Mouse (Mus musculus): Measurements from ENCODE around the gene Rrh. TPM values are rescaled to one million over a fixed set of nuclear protein-coding genes. Genes with fewer than 3 reads are reported as not detected.

Rrh gene
- total and polyA plus RNA-seq, 2 experiments from 2014 or later, result 0.36 to 1.2 TPM

GRCm38 (mm10) chr3:129754650-129755604, 67.5 kb downstream of the Rrh start, which contains the start of gene Egf:
TSS of gene Egf (minus strand) at chr3:129755316.
- WGBS, result 8% methylated on average over 20 of the region's 20 CpGs
- Histone ChIP-seq H3K4me3 (ENCODE audit: low read depth, low read length) (peak within 1 kb of the TSS; percentile 30), H3K27me3 (ENCODE audit: insufficient read depth, low read length) (no peaks in the 10 kb centered on the region), H3K4me2 (ENCODE audit: low read depth, low read length, poor library complexity, severe bottlenecking) (peak within 1 kb of the TSS; percentile 51), H3K9me3 (ENCODE audit: low read length) (no peaks in the 10 kb centered on the region), H3K27ac (ENCODE audit: low read depth, low read length) (no peak within 1 kb of the TSS), H3K36me3 (ENCODE audit: insufficient read depth, low read length) (no peaks in the 10 kb centered on the region), H3K9ac (replicated peaks; ENCODE audit: low read length, poor library complexity, severe bottlenecking) (no peak within 1 kb of the TSS; the same call in 1 of the 2 replicates), H3K4me1 (ENCODE audit: insufficient read depth, low read length) (0 out of 2 replicates have a peak, but pooled peaks cover 3% of the 10 kb centered on the region)
- DNase-seq (ENCODE audit: low spot score) (peak; percentile 14), ATAC-seq (ENCODE audit: low FRiP score) (peak; percentile 60; the same call in 1 of the 2 replicates)
- no peak for TF ChIP-seq CTCF (IDR thresholded peaks at IDR 0.05)

Other genes starting within 250 kb of the Rrh start
- 1.3 and 2.3 TPM in 2 replicates for gene Egf, start 67.3 kb downstream of the Rrh start, total RNA-seq (2014; rRNA removed)
- 0.94 and 1.2 TPM in 2 replicates for gene Egf, start 67.3 kb downstream of the Rrh start, polyA plus RNA-seq (2015; fragmentation: Nextera tagmentation; extraction: Ambion mirVana)
- not detected in 2 replicates for gene Lrit3, start 18.6 kb downstream of the Rrh start, total RNA-seq (2014; rRNA removed)
- not detected in 2 replicates for gene Lrit3, start 18.6 kb downstream of the Rrh start, polyA plus RNA-seq (2015; fragmentation: Nextera tagmentation; extraction: Ambion mirVana)
- gene Gar1, start 8.8 kb upstream of the Rrh start, total RNA-seq (2014; rRNA removed), result 1.9 and 2.1 TPM in 2 replicates
- 27.3 and 32.6 TPM in 2 replicates for gene Gar1, start 8.8 kb upstream of the Rrh start, polyA plus RNA-seq (2015; fragmentation: Nextera tagmentation; extraction: Ambion mirVana)
- 1.2 TPM in 1 of 2 replicates, not detected in the other for gene Cfi, start 13.3 kb upstream of the Rrh start, total RNA-seq (2014; rRNA removed)
- gene Cfi, start 13.3 kb upstream of the Rrh start, polyA plus RNA-seq (2015; fragmentation: Nextera tagmentation; extraction: Ambion mirVana), result 0.33 and 0.42 TPM in 2 replicates
- gene Pla2g12a, start 56.0 kb upstream of the Rrh start, total RNA-seq (2014; rRNA removed), result 22.1 and 45.9 TPM in 2 replicates
- gene Pla2g12a, start 56.0 kb upstream of the Rrh start, polyA plus RNA-seq (2015; fragmentation: Nextera tagmentation; extraction: Ambion mirVana), result 55.4 and 55.6 TPM in 2 replicates
- 6.7 and 7.0 TPM in 2 replicates for gene Casp6, start 78.8 kb upstream of the Rrh start, total RNA-seq (2014; rRNA removed)
- 13.2 and 13.4 TPM in 2 replicates for gene Casp6, start 78.8 kb upstream of the Rrh start, polyA plus RNA-seq (2015; fragmentation: Nextera tagmentation; extraction: Ambion mirVana)
- 6.0 and 6.7 TPM in 2 replicates for gene Mcub, start 147.6 kb upstream of the Rrh start, total RNA-seq (2014; rRNA removed)
- 6.4 and 6.9 TPM in 2 replicates for gene Mcub, start 147.6 kb upstream of the Rrh start, polyA plus RNA-seq (2015; fragmentation: Nextera tagmentation; extraction: Ambion mirVana)
- gene Sec24b, start 239.0 kb upstream of the Rrh start, total RNA-seq (2014; rRNA removed), result 39.7 and 43.2 TPM in 2 replicates
- 27.3 and 29.1 TPM in 2 replicates for gene Sec24b, start 239.0 kb upstream of the Rrh start, polyA plus RNA-seq (2015; fragmentation: Nextera tagmentation; extraction: Ambion mirVana)

All from midbrain, postnatal 0 days (tissue).